Mouse (Mus musculus) bone marrow macrophage, adult 2 months (primary cell): ENCODE results near the gene Mid1. TPM values are rescaled to one million over a fixed set of nuclear protein-coding genes. Genes with fewer than 3 reads are reported as not detected.

Experiments used
- H3K27ac ChIP-seq: 2 replicates; pipeline ENCODE4 v1.5.1; 2012; ENCODE audit warnings: low read depth, low read length; ENCODE audit not compliant: insufficient read depth
- H3K4me1 ChIP-seq: 2 replicates; pipeline ENCODE4 v1.6.1; 2012; ENCODE audit warnings: low read length; ENCODE audit not compliant: control insufficient read depth, insufficient read depth
- H3K4me3 ChIP-seq: 2 replicates; pipeline ENCODE4 v1.5.1; 2012; ENCODE audit warnings: mild to moderate bottlenecking, low read length, moderate library complexity; ENCODE audit not compliant: insufficient read depth
- CTCF ChIP-seq: IDR thresholded peaks from 2 replicates; pipeline ENCODE4 v1.5.1; 2012; ENCODE audit warnings: low read depth, mild to moderate bottlenecking, low read length, moderate library complexity
- POLR2A ChIP-seq: IDR thresholded peaks from 2 replicates; pipeline ENCODE4 v1.6.1; 2012; ENCODE audit warnings: mild to moderate bottlenecking, low read depth, low read length, borderline replicate concordance
- polyA plus RNA-seq: library from polyadenylated mRNA; stranded (reverse); fragments of >200 nt; gene quantifications from 2 replicates; pipeline ENCODE4 v1.2.4, GENCODE M21; 2012; ENCODE audit not compliant: missing spikeins, insufficient read depth, insufficient read length

Gene Mid1
- polyA plus RNA-seq, 1 experiment = 22.0 TPM

GRCm38 (mm10) chrX:169881253-169882219 is 196.5 kb downstream of the Mid1 start:
- H3K4me3 ChIP-seq = no peak overlapping the region
- no peak for TF ChIP-seq CTCF
- no peak for TF ChIP-seq POLR2A
- no peak overlapping the region for H3K27ac ChIP-seq
- no peaks in the 10 kb centered on the region for H3K4me1 ChIP-seq

DNA sequence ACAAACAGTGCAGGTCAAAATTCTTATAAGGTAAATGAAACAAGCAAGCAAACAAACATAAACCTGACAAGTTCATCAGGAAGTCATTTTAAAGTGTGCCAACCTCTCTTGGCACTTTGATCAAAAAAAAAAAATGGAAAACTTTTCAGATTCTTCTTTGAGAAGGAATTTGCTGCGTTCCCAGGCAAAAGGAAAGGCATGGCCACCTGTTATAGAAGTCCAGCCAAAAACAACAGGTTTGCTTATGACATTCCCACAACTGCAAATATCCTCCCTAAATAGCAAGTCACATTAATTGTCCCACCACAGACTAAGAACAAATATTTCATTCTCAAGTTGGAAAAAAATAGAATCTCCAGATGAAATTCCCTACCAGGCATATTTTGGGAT is 197.2 kb downstream of the Mid1 start:
- Histone ChIP-seq H3K4me1 (no peaks in the 10 kb centered on the region), H3K4me3 (no peak overlapping the region), H3K27ac (no peak overlapping the region)
- TF ChIP-seq CTCF = no peak
- no peak for TF ChIP-seq POLR2A

DNA sequence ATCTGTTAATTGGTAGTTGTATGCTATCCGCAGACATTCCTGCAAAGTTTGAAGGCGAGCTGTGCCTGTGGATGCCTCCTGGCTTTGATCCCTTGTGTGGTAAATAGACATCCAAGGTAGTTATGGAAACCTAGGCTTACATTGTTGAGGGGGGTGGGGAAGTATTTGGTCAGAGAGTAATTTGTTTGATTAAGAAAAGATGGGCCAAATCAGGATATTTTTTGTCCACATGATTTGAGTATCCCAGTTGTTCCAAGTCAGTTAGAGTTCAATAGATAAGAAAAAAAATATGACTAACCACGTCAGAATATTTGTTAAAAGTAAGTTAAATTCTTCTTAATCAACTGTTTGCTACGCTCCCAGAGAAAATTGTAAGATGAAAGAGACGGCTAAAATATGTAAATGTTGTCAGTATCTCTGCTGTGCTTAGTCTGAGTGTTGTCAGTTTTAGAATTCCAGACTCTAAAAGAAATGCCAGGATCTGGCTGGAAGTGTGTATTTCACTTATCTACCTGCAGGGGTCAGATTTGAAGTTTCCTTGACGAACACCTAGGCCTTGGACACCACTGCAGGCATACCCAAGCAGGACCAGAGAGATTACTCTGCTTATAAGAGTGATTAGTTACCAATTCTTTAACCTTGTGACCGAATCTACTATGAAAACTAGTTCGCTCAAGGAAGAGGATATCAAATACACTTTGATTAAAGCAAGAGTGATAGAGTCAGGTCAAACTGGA is 198.7 kb downstream of the Mid1 start:
- H3K27ac ChIP-seq = no peak overlapping the region
- no peaks in the 10 kb centered on the region for H3K4me1 ChIP-seq

DNA sequence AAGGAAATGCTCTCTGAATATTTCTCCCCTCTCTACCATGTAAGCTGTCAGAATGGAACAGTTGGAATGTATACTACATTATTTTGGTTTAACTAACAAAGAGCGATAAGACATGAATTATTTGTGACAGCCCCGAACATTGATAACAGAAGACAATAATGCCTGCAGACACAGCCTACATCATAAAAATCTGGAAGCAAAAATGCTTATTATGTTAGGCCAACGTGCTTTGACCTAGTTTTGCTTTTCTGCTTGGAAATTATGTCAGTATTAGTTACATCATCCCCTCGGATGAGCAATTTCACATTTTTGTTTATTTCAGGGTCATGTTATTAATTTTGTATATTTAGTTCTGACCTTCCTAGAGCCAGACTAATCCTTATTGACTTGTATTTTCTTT is 205.5 kb downstream of the Mid1 start:
- Histone ChIP-seq H3K27ac (no peak overlapping the region), H3K4me3 (no peak overlapping the region)
- no peak for TF ChIP-seq CTCF

More for the DNA sequence above, 198.7 kb downstream of the Mid1 start:
- TF ChIP-seq POLR2A (no peak), CTCF (no peak)
- no peak overlapping the region for H3K4me3 ChIP-seq

DNA sequence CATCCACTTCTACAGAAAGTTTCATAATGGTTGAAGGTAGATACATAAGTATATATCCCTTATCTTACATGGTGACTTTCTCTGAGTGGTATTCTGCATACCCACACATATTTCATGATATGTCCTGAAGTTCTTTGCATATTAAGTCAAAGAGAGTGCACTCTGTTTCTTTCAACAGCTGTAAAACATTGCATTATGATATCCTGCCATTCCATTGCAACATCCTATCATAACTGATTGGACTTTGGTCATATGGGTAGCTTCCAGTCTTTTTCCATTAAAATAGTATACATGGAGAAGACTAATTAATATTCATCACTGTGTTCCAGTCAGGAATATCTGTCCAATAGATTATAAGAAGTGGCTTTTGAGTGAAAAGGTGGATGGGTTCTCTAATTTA is 207.1 kb downstream of the Mid1 start:
- H3K27ac ChIP-seq = no peak overlapping the region
- H3K4me3 ChIP-seq = no peak overlapping the region
- TF ChIP-seq POLR2A (no peak), CTCF (no peak)
- H3K4me1 ChIP-seq = no peaks in the 10 kb centered on the region

More for the DNA sequence above, 205.5 kb downstream of the Mid1 start:
- no peaks in the 10 kb centered on the region for H3K4me1 ChIP-seq

- H3K4me1 ChIP-seq = no peaks in the 10 kb centered on the region
- TF ChIP-seq CTCF (no peak), POLR2A (no peak)
- no peak overlapping the region for H3K27ac ChIP-seq
- H3K4me3 ChIP-seq = no peak overlapping the region
These were observed 207.6 kb downstream of the Mid1 start for GRCm38 (mm10) chrX:169892631-169893030.

DNA sequence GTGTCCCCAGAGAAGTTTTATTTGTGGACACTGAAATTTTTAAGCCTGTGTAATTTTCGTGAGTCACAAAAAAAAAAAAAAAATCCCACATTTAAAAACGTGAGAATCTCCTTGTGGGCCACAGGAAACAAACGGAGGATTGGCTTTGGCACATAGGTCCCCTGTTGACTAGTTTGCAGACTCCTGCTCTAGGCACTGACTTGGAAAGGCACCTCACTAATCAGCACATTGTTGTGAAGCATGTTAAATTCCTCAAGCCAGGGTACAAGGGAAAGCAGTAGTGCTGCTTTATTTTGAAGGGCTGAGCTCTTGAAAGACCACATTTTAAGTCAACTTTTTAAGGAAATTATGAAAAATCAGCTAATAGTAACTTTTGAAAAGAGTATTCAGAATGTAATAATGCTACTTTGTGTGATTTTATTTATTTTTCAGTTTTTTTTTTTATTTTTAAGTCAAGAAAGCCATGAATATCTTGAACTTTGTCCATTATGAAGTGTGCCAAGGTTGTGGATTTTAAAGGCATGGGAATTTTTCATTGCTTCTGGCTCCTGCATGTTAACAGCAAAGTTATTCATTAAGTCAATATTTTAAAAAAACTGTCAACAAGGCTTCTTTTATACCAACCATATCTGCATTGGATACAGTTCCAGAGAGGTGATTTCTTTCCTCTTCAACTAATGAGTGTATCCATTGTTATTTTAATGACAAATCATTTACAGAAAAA is 214.4 kb downstream of the Mid1 start:
- H3K4me1 ChIP-seq = no peaks in the 10 kb centered on the region
- no peak overlapping the region for H3K27ac ChIP-seq
- TF ChIP-seq POLR2A (no peak), CTCF (no peak)
- H3K4me3 ChIP-seq = no peak overlapping the region

DNA sequence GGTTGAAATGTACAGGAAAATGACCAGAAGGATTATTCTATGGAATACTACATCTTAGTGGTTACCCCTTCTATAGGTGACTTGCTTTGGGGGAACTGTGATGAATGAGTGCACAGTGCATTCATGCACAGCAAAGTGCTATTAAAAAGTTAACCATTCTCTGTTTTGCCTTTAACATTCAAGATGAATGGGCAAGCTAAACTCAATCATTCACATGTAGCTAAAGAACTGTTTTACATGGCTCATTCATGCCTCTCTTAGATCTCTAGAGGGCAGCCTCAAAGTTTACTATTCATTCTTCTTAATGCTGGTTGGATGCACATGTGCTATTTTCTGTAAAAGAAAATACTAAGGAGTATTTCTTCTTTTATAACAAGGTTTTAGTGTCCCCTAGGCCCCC is 217.9 kb downstream of the Mid1 start:
- H3K4me1 ChIP-seq = no peaks in the 10 kb centered on the region
- H3K4me3 ChIP-seq = no peak overlapping the region
- no peak overlapping the region for H3K27ac ChIP-seq
- TF ChIP-seq POLR2A (no peak), CTCF (no peak)

DNA sequence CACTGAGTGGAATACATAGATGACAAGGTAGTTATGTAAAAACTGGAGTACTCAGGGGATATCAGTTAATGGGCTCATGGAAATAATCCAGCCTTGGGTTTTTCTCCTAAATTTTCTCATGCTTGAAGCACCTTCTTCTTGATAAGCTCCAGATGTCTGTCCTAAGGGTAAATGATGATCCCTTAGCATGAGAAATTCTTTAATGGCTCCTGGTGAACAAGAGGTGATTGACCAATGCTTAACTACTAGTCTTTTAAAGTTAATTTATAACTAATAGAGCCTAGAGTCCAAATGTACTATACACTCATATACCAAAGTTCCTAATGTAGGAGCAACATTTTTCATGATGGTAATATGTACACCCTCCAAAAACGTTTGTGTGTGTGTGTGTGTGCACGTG is 218.7 kb downstream of the Mid1 start:
- no peaks in the 10 kb centered on the region for H3K4me1 ChIP-seq
- no peak overlapping the region for H3K4me3 ChIP-seq
- no peak overlapping the region for H3K27ac ChIP-seq
- no peak for TF ChIP-seq POLR2A
- no peak for TF ChIP-seq CTCF

GRCm38 (mm10) chrX:169906054-169906508 is 221.1 kb downstream of the Mid1 start:
- Histone ChIP-seq H3K4me3 (no peak overlapping the region), H3K4me1 (peaks cover 5% of the 10 kb centered on the region), H3K27ac (no peak overlapping the region)
- TF ChIP-seq CTCF (no peak), POLR2A (no peak)
